Mouse (Mus musculus) A20 (cell line): Measurements from ENCODE around the gene Blzf1.

Source experiments
- DNase-seq: peaks from one replicate; pipeline ENCODE4 v3.0.0-alpha.2; 2011; ENCODE audit warnings: low read depth, low spot score

Gene Blzf1

DNA sequence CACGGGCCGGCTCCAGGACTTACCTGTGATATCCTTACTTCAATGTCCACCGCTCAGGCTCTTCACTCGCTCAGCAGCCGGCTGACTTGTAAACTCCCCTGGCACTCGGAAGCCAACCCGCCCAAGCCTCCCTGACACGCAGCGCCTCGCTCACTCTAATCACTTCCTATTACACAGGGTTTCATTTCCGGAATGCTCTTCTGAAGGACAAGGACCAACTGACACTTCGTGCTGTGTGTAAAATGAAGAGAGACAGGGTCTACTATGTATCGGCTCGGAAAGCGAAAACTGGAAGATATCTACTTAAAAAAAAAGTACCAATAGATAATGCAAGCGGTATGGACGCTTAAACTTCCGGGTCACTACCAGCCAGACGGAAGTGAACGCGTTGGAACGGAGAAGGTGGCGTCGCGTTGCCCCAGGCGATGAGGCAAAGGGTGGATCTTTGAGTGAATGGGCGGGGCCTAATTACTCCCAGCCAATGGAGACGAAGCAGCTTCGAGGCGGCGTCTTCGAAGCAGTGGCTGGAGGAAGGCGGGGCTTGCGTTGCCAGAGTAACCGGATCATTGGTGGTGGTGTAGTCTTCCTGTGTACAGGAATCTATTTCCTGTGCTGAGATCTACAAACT, at the start of gene Blzf1:
TSS of gene Blzf1 (minus strand) at position 366 of the 628 bp plus-strand sequence.
- peak; percentile 99 for DNase-seq

DNA sequence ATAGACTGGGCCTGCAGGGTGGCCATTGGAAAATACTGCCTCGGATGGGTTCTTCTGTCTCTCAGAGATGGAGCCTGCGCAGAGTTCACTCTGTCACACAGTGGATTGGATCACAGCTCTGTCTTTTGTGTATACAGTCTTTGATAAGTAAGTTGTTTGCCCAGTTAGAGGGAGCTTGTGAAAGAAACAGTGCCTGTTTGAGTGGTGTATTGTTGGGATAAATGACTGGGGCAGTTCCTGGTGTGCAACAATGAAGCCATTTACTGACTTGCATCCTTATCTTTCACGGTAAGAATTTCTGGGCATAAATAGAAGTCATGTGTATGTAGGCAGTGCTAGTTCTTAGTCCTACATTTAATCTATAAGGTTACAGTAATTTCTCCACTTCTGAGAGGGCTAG, 46.2 kb upstream of the Blzf1 start:
- DNase-seq, result no peak

DNA sequence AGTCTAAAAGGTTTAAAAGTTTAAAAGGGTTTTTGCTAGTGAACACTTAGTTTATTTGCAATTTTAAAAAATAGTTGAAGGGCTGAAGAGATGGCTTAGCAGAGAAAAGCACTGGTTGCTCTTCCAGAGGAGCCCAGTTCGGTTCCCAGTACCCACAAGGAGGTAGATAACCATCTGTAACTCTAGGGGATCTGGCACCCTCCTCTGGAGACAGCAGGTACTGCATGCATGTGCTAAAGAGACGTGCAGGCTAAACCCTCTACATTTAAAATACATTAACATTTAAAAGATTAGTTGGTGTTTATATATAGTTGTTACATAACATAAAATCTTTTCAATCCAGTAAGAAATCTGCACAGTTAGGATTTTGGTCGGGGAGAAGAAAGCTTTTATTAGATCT, 34.9 kb upstream of the Blzf1 start:
- peak; percentile 39 for DNase-seq

DNA sequence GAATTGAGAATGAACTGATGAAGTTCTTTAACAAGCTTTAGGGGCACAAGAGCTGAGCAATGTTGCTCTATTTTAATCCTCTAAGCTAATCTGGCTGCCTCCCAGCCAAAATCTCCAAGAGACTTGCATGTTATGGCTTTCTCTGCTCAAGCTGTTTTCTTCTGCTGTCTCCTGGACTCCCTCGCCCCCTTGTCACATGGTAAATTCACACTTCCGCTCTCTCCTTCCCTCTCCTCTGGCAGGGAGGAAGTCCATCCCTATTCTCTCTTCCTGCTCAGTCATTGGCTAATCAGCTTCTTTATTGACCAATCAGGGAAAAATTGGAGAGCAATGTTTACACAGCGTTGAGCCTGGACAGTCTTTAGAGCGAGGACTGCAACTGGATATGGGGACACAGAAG, 28.6 kb upstream of the Blzf1 start:
- DNase-seq, result no peak

DNA sequence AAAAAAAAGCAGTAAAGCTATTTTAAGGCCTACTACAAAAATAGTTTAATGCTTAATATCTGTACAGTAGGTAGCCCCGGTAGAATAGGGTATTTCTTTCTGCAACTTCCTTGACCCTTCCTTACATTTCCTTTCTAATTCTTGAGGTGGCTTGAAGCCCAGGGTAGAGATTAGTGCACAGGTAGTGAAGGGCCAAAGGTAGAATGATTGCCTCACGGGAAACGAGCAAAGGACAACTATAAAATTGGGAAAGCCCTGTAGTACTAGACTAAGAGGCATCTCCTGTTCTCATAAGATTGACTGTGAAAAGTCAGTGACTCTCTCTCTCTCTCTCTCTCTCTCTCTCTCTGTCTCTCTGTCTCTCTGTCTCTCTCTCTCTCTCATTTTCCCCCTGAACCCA, 28.1 kb upstream of the Blzf1 start:
- no peak for DNase-seq

DNA sequence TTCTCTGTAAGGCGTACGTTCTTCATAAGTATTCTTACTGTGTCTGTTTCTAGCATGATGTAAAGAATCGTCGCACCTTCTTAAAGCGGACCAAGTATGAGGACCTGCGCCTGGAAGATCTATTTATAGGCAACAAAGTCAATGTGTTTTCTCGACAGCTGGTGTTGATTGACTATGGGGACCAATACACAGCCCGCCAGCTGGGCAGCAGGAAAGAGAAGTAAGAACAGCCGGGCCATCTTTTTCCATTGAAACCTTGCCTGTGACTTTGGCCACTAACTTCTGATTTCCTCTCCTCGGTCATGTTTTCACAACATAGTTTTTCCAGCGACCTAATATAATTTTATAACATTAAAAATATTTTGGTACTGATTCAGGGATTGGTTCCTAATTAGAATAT, 25.3 kb upstream of the Blzf1 start:
- DNase-seq, result no peak

DNA sequence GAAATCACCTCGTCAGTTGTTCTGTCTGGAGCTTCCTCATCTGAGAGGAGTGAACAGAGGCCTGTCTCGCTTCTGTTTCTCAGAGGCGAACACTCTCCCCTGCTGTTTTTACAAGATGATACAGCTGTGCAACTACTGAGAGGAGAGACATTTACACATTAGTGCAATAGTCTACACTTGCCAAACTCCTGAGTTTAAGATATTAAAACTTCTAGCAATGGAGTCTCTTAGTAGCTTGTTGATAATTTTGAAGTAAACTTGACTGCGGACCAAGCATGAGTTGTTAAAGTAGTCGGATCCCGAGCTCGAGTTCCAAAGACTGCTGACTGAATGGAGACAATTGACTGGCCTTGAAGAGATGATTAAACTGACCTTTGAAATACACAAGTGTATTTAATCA, 20.5 kb upstream of the Blzf1 start:
- no peak for DNase-seq

DNA sequence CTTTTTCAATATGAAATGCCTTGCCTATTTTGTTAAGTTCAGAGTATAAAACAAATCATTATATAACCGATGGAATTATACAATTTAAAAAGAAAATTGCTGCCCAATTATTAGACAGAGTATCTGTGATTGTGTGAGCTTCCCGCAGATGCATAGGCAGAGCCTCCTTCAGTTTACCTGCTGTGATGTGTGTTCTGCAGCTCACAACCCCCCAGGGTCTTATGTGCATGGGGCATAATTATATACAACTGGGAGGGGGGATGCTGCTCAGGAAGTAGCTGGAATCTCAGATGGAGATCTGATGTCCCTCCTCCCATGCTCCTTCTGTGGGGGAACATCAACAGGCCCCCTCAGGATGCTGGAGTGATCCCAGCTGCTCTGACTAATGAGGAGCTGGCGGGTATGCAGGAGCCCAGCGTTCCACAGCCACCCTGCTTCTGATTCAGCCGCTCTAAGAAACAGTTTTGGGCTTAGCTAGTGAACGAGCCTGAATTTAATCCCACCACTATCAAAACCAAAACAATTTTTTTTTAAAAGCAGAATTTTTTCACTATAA, 19.4 kb upstream of the Blzf1 start:
- no peak for DNase-seq

DNA sequence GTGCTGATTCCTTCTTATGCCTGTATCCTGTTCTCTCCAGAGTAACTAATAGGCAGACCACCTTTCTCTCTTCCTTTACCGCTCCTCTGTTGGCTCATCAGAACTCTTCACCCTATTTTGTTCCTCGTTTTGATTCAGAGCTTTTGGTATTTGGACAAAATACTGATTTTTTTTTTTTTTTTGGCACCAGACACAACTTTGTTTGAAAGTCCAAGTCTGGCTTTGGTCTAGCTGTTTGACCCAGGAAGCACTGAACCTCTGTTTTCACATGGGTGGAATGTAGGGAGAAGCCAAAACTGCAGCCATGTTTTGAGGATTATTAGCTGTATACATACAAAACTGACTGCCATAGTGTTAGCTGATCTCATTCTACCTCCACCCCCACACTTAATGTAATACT, 17.6 kb upstream of the Blzf1 start:
- no peak for DNase-seq

DNA sequence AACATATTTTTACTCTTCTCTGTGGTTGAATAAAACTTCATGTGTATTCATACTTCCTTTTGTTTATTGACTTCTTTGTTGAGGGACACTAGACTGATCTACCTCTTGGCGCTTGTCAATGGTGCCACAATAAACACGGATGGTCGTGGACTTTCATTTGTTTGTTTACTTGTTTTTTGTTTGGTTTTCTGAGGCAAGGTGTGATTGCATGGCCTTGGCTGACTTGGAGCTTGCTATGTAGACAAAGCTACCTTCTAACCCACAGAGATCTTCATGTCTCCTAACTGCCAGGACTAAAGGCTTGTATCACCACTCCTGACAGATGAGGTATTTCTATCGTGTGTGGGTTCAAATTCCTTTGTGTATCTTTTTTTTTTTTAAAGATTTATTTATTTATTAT, 16.9 kb upstream of the Blzf1 start:
- no peak for DNase-seq

DNA sequence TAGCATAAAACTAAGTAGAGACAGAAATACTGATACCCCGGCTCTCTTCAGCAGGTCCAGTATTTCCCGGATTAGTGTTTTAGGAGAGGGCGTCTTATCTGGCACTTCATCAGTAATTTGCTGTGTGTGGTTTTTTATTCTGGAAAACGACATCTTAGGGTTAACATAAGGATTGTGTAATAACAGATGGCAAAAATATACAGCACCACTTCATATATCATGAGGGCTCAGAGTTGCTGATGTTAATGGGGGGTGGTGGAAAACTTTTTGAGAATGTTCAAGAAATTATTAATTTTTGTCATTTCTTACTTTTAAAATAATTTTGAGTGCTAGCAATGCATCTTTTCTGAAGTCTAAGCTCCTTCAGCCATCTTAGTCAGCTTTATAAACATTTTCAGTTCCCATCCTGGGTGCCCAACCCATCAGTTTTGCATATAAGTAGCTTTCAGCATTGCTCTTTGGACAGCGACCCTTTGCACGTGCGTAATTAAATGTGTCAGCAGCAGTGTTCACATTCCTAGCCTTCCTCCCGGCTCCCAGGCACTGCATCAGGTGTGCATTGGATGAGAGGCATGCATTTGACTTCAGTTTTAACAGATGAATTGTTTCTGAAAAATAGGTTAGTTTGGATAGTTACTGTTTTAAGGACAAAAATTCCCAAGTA, 15.8 kb upstream of the Blzf1 start:
- DNase-seq, result no peak

DNA sequence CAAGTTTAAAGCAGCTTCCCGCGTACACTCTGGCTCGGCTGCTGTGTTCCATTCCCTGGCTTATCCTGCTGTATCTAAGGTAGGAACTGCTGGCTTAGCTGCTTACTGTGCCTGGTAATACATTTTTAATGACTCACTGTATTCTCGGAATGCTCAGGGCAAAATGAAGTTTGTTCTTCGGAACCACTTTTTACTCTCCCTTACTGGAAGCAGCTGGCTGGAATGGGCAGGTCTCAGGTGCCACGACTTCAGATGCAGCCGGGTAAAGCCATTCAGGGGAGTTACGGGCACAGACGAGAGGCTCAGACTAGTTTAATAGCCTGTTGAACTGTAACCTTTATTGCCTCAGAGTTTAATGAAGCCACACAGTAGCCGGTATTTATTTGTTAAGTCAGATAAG, 14.1 kb upstream of the Blzf1 start:
- DNase-seq, result no peak

DNA sequence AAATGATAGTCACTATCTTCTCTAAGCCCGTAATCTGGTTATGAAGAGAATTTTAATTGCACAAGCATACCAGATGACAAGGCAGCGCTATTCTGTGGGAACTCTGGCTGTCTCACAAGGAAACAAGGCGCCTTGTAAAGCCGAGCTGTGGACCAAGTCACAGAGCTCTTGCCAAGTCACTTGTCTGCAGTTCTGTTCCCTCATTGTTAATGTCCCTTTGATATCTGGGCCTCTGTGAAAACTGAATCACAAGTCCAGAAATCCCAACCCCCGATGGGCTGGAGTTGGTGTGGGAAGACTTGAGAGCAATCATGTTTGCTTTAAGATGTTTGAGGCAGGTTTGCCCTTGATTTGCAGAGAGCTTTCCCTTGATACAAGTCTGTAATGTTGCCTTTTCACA, 13.4 kb upstream of the Blzf1 start:
- DNase-seq, result no peak

DNA sequence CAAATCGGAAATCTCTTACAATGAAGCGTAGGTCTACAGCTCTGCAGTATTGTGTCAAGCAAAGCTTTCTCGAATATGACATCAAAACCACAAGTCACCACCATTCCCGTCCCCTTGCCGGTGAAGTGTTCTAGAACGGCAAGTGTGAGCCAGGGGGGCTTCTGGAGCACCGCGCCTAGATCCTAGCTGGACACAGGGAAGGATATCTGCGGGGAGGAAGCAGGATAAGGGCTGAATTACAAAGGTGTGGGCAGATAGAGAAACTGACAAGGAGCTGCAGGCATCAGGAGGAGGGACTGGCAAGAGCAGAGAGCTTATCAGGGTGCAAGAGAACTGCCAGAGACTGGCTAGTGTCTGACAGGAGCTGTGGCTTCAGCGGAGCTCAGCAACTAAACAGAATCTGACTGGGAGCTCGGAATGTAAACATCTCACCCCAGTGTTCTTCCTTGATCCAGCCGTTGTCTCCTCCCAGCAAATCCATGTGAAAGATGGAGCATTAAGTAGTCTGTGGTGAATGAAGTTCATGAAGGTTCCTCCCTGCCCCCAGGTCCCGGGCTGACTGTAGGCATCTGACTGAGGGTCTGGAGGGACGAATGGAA, 12.4 kb upstream of the Blzf1 start:
- no peak for DNase-seq

DNA sequence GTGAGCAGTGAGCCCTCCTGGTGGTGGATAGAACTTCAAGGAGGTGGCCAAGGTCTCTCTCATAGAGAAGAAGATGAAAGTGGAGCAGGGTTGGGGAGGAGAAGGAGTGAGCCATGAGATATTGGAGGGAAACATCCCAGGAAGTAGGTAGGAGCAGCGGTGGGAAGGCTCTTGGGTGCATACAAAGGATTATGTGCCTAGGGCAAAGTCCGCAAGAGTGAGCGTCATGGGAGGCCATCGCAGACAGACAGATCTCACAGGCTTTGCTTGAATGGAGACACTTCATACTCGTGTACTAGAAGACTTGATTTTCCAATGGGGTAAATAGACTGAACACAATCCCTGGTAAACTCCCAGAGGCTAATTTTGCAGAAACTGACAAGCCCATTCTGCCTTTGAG, 11.2 kb upstream of the Blzf1 start:
- no peak for DNase-seq

DNA sequence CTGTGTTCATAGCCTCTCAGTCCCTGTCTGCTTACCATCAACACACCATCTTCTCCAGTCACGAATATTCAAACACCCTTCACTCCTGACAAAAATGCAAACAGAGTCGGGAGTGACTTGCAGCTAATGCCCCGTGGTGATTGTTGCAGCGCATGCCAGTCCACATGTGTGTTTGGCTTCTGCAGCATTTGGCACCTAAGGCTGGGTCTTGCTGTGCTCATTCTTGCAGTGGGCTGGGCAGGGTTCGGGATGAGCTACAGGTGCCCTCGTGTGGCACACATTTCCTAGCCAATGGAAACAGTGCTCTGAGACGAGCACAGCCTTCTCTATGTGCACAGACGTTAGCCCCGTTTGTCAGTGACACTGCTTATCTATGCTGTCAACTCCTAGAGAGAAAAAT, 10.0 kb upstream of the Blzf1 start:
- no peak for DNase-seq

DNA sequence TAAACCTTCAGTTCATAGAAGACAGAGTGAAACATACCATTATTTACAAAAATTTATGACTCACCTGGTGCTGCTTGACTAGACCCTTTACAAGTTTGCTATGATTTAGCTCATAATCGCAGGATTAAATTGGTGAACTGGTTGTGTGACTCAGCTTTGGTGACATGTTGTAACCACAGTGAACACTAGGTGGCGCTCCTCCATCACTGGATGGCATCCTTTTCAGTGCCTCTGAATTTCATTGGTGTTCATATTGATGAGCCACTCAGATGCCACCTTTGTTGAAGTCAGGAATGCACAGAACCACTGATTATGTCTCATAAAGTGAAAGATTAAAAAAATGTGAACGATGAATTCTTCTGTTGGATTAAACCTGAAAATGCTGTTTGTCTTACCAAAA, 9.4 kb upstream of the Blzf1 start:
- DNase-seq, result peak; percentile 74

DNA sequence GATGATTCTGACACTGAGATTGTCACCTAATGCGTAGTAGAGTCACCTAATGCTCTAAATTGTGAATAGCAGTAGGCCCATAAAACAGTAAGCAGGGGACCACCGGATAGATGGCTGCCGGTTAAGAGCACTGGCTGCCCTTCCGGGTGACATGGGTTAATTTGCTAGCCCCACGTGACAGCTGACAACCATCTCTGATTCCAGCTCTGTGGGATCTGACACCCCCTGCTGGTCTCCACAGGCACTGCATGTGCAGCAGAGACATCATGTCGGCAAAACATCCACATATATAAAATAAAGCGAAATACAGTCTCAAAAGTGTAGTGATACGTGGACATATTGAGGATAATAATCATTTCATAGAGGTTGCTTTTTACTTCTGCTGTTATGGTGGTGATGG, 8.0 kb upstream of the Blzf1 start:
- peak; percentile 47 for DNase-seq

DNA sequence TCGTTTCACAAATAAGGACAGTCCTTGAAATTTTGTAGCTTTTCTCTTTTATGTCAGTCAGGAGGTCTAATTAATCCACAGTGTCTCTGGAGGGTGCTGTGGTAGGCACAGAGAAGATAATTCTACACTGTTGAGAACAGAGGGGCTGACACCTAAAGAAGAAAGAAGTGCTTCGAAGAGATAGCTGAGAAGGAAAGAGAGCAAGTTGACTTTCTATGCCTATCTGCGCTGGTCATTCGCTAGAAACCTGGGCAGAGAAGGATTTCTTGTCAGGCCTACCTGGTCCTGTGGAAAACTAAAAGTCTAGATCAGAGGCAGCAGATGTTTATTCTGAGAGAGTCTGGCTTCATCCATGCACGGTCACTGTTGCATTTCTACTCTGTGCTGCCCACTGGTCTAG, 6.8 kb upstream of the Blzf1 start:
- no peak for DNase-seq

DNA sequence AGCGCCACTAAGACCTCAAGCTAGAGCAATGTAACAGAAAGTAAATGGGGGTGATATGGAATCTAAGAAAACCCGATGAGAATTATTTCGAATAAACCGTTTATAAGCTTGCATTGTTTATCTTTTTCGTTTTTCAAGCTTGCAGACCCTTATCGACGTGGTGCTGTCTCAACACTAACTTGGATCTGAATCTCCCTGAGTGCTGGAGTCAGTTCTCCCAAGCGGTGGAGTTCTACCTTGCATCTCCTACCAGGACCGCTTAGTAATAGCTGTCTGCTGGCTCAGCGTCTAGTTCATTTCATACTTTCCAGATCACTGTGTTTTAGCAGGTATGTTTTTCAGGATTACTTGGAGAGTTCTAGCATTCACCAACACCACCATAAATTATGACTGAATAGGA, 633 bp upstream of the Blzf1 start:
- no peak for DNase-seq

DNA sequence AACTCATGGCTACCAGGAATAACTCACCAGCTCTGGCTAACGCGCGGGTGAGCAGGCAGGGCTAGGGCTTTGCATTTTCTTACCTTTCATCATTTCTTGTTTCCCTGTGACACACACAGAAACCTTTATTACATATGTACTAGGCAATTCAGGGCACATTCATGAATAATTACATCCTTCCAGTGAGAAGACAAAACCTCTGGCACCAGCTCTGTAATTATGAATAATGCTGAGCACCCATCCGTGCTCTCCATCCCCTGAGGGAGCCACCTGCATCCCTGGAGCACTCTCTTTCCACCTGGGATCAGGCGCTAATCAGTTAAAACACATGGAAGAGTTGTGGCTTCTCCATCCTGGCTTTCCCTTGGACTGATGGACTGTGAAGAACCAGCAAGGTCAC, 3.5 kb downstream of the Blzf1 start, which contains the start of gene Nme7:
TSS of gene Nme7 (plus strand) at position 301 of the 400 bp plus-strand sequence.
- no peak for DNase-seq

DNA sequence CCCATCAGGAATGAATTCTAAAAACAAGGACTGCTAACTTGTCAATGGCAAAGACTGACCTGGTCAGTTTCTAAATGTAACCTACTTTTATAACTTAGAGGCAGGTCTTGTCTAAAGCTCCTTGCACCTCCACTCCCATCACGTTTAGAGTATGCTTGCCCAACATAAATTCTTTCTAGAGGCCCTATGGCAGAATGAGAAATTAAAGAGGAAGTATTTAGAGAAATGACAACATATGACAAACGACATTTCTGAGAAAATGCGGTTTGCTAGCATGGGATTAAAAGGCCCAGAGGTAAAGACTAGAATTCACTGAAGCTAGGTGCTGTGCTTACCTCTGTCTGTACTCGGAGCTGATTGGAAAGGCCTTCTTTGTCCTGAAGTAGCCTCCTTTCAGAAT, 5.3 kb downstream of the Blzf1 start:
- no peak for DNase-seq

DNA sequence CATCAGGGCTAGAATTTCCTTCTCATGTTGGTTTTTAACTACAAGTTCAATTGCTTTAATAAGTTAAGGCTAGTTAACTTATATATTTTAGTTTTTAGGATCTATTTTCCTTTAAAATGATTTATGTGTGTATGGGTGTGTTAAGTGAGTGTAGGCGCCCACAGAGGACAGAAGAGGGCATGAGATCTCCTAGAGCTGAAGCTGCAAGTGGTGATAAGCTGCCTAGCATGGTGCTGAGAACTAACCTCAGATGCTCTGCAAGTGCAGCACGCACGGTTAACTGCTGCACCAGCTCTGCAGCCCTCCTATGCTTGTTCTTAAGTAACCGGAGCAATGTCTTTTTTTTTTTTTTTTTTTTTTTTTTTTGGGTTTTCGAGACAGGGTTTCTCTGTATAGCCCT, 10.8 kb downstream of the Blzf1 start:
- no peak for DNase-seq
